Mouse (Mus musculus) left cerebral cortex, adult 18-20 months (tissue): ENCODE data around the gene Cxcl1. TPM values are rescaled to one million over a fixed set of nuclear protein-coding genes. Genes with fewer than 3 reads are reported as not detected.

Experiments
- total RNA-seq, 2 experiments: library from RNA; stranded (reverse); gene quantifications; 2 replicates each; pipeline ENCODE4 v1.2.3; 2021

Cxcl1 gene
- total RNA-seq, 2 experiments from 2014 or later, result not detected

Other genes starting within 250 kb of the Cxcl1 start
- under 1 TPM; 0.23 to 0.42 TPM for gene Cxcl5, start 131.9 kb upstream of the Cxcl1 start, total RNA-seq
- under 1 TPM; 0.46 to 0.63 TPM for gene Ppbp, start 122.7 kb upstream of the Cxcl1 start, total RNA-seq
- gene Pf4, start 118.8 kb upstream of the Cxcl1 start, total RNA-seq, result 1 to 10 TPM; 4.4 to 5.0 TPM
- gene Cxcl3, start 105.1 kb upstream of the Cxcl1 start, total RNA-seq, result not detected
- not detected for gene Cxcl15, start 96.7 kb upstream of the Cxcl1 start, total RNA-seq
- not detected for gene Cxcl2, start 12.6 kb downstream of the Cxcl1 start, total RNA-seq
- gene Mthfd2l, start 39.9 kb downstream of the Cxcl1 start, total RNA-seq, result 10 to 100 TPM; 16.4 to 17.1 TPM
- under 1 TPM in 1 of 2 experiments, not detected in 1; 0.42 TPM for gene Epgn, start 136.2 kb downstream of the Cxcl1 start, total RNA-seq
- gene Ereg, start 183.4 kb downstream of the Cxcl1 start, total RNA-seq, result not detected
- gene Areg, start 248.4 kb downstream of the Cxcl1 start, total RNA-seq, result under 1 TPM; 0.30 to 0.37 TPM